Mouse (Mus musculus) midbrain, embryonic 10.5 days (tissue): ENCODE results near the gene Rap2c. TPM values are rescaled to one million over a fixed set of nuclear protein-coding genes. Genes with fewer than 3 reads are reported as not detected.
A peak's percentile ranks its signal among the peaks of the same experiment; 100 is the strongest.

Experiments used
- DNase-seq: peaks from one replicate; pipeline ENCODE4 v3.0.0-alpha.2; 2017; ENCODE audit warnings: low spot score
- H3K27ac ChIP-seq: fragments of 300-500 bp; sonication (generic); replicated peaks from 2 replicates; pipeline ENCODE4 v1.5.1; 2016; ENCODE audit warnings: mild to moderate bottlenecking
- H3K27me3 ChIP-seq: fragments of 300-500 bp; sonication (generic); 2 replicates; pipeline ENCODE4 v1.6.1; 2016; ENCODE audit warnings: low read depth, mild to moderate bottlenecking; ENCODE audit not compliant: poor library complexity, severe bottlenecking
- H3K36me3 ChIP-seq: fragments of 300-500 bp; sonication (generic); 2 replicates; pipeline ENCODE4 v1.6.1; 2016; ENCODE audit warnings: mild to moderate bottlenecking, moderate library complexity
- H3K4me1 ChIP-seq: fragments of 300-500 bp; sonication (generic); 2 replicates; pipeline ENCODE4 v1.6.1; 2016
- H3K4me3 ChIP-seq: fragments of 300-500 bp; sonication (generic); 2 replicates; pipeline ENCODE4 v1.5.1; 2016; ENCODE audit warnings: mild to moderate bottlenecking, moderate library complexity
- H3K9me3 ChIP-seq: fragments of 300-500 bp; sonication (generic); replicated peaks from 2 replicates; pipeline ENCODE4 v1.6.1; 2016; ENCODE audit warnings: mild to moderate bottlenecking
- whole genome bisulfite sequencing: fragments of 180-500 bp; shearing (Covaris S2); methylation state at CpG from one replicate; pipeline ENCODE4 v1.1.7; 2016; 5-methylcytosine and 5-hydroxymethylcytosine counted together
- polyA plus RNA-seq: library from polyadenylated mRNA; unstranded; fragments of >200 nt; fragmentation: Nextera tagmentation; extraction: Ambion mirVana; gene quantifications from 2 replicates; pipeline ENCODE4 v1.2.1, GENCODE M21; 2016

Rap2c gene
- polyA plus RNA-seq: 15.6 and 16.4 TPM in 2 replicates

- no peaks in the 10 kb centered on the region for H3K27me3 ChIP-seq
- peaks cover 21% of the 10 kb centered on the region for H3K36me3 ChIP-seq
- DNase-seq: peak; percentile 69
- peak within 1 kb of the TSS; percentile 65 for H3K4me3 ChIP-seq
- 0 out of 2 replicates have a peak, but pooled peaks cover 6% of the 10 kb centered on the region for H3K9me3 ChIP-seq
- no peaks in the 10 kb centered on the region for H3K4me1 ChIP-seq
- peak within 1 kb of the TSS; percentile 95 for H3K27ac ChIP-seq
- WGBS: 28% methylated on average over 22 of the region's 92 CpGs
Measured at GRCm38 (mm10) chrX:51017851-51018785, at the start of gene Rap2c. TSS of gene Rap2c (minus strand) at chrX:51018018.

GRCm38 (mm10) chrX:51066539-51067286 lies 48.9 kb upstream of the Rap2c start:
- Histone ChIP-seq H3K36me3 (no peaks in the 10 kb centered on the region), H3K9me3 (no peaks in the 10 kb centered on the region), H3K4me1 (no peaks in the 10 kb centered on the region), H3K27ac (no peak overlapping the region), H3K27me3 (0 out of 2 replicates have a peak, but pooled peaks cover 2% of the 10 kb centered on the region), H3K4me3 (no peak overlapping the region)
- DNase-seq: no peak
- 73% methylated on average over 11 of the region's 11 CpGs for WGBS

GRCm38 (mm10) chrX:51065773-51066172 lies 48.0 kb upstream of the Rap2c start:
- Histone ChIP-seq H3K4me1 (no peaks in the 10 kb centered on the region), H3K36me3 (no peaks in the 10 kb centered on the region), H3K27me3 (0 out of 2 replicates have a peak, but pooled peaks cover 2% of the 10 kb centered on the region), H3K4me3 (no peak overlapping the region), H3K9me3 (no peaks in the 10 kb centered on the region), H3K27ac (no peak overlapping the region)
- 25% methylated on average over 6 of the region's 6 CpGs for WGBS
- DNase-seq: peak; percentile 23

GRCm38 (mm10) chrX:51065158-51065664 lies 47.4 kb upstream of the Rap2c start:
- WGBS: 62% methylated on average over 6 of the region's 6 CpGs
- H3K36me3 ChIP-seq: no peaks in the 10 kb centered on the region
- no peaks in the 10 kb centered on the region for H3K9me3 ChIP-seq
- no peaks in the 10 kb centered on the region for H3K4me1 ChIP-seq
- 0 out of 2 replicates have a peak, but pooled peaks cover 2% of the 10 kb centered on the region for H3K27me3 ChIP-seq
- no peak for DNase-seq
- no peak overlapping the region for H3K4me3 ChIP-seq
- H3K27ac ChIP-seq: no peak overlapping the region

GRCm38 (mm10) chrX:51060220-51060619 lies 42.4 kb upstream of the Rap2c start:
- 65% methylated on average over 4 of the region's 4 CpGs for WGBS
- Histone ChIP-seq H3K9me3 (no peaks in the 10 kb centered on the region), H3K4me3 (no peak overlapping the region)

DNA sequence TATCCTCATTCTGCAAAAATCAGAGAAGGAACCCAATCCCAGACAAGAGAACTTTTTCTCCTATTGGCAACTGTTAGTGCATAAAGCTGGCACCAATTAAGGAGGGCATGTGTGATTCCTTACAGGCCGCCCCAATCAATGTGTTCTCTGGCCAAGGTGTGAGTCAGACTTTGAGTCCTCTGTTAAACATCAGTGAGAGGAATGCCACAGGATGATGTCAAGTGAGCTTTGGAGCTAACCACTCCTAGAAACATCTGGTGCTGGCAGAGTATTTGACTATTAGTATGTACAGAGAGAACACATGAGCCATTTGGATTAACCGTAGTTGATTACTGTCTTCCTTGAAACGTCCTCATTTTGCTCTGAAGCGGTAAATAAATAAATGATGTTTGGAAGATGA lies 40.9 kb upstream of the Rap2c start:
- no peaks in the 10 kb centered on the region for H3K9me3 ChIP-seq
- WGBS: 85% methylated on average over 4 of the region's 4 CpGs
- H3K27ac ChIP-seq: no peak overlapping the region

More at GRCm38 (mm10) chrX:51060220-51060619, 42.4 kb upstream of the Rap2c start:
- DNase-seq: no peak
- no peaks in the 10 kb centered on the region for H3K4me1 ChIP-seq
- 0 out of 2 replicates have a peak, but pooled peaks cover 2% of the 10 kb centered on the region for H3K27me3 ChIP-seq
- no peaks in the 10 kb centered on the region for H3K36me3 ChIP-seq
- H3K27ac ChIP-seq: no peak overlapping the region

GRCm38 (mm10) chrX:51058317-51058716 lies 40.5 kb upstream of the Rap2c start:
- no peak for DNase-seq
- Histone ChIP-seq H3K27ac (no peak overlapping the region), H3K4me3 (no peak overlapping the region), H3K27me3 (no peaks in the 10 kb centered on the region), H3K4me1 (no peaks in the 10 kb centered on the region), H3K36me3 (no peaks in the 10 kb centered on the region), H3K9me3 (no peaks in the 10 kb centered on the region)
- 93% methylated on average over 5 of the region's 5 CpGs for WGBS

More for the DNA sequence above, 40.9 kb upstream of the Rap2c start:
- H3K4me3 ChIP-seq: no peak overlapping the region
- H3K4me1 ChIP-seq: no peaks in the 10 kb centered on the region
- H3K36me3 ChIP-seq: no peaks in the 10 kb centered on the region
- no peak for DNase-seq
- 0 out of 2 replicates have a peak, but pooled peaks cover 1% of the 10 kb centered on the region for H3K27me3 ChIP-seq

GRCm38 (mm10) chrX:51051680-51052461 lies 34.1 kb upstream of the Rap2c start:
- H3K9me3 ChIP-seq: no peaks in the 10 kb centered on the region
- DNase-seq: no peak
- H3K36me3 ChIP-seq: no peaks in the 10 kb centered on the region
- H3K27ac ChIP-seq: no peak overlapping the region
- H3K27me3 ChIP-seq: no peaks in the 10 kb centered on the region
- no peaks in the 10 kb centered on the region for H3K4me1 ChIP-seq
- WGBS: 80% methylated on average over 3 of the region's 3 CpGs
- no peak overlapping the region for H3K4me3 ChIP-seq

DNA sequence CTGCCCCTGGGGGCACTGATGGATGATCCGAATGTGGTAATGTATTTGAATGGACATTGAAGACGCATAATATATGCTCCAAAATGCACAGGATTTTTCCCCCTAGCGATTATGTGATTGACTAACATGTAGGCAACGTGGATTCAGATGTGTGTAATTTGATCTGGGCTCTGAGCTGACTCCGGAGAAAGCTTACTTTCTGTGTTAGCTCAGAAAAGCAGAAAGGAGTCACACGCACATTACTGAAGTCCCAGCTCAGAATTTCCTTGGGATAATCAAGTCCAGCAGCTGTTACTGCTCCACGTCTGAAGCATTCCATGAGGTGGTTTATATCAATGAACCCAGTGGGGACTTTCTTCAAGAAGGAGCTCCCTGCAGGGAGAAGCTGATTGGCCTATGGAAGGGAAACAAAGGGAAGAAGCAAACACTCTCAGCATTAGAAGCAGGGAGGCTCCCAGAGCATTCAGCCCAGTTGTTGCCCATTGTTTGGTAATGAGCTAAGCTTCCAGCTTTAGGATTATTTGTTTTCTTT lies 17.9 kb upstream of the Rap2c start:
- no peaks in the 10 kb centered on the region for H3K36me3 ChIP-seq
- peaks cover 40% of the 10 kb centered on the region for H3K27me3 ChIP-seq
- H3K27ac ChIP-seq: no peak overlapping the region; the same call in 1 of the 2 replicates
- H3K4me1 ChIP-seq: peaks cover 14% of the 10 kb centered on the region
- H3K4me3 ChIP-seq: no peak overlapping the region
- WGBS: 24% methylated on average over 7 of the region's 7 CpGs
- DNase-seq: peak; percentile 22
- H3K9me3 ChIP-seq: no peaks in the 10 kb centered on the region

- H3K4me3 ChIP-seq: no peak overlapping the region
- peak; percentile 30 for DNase-seq
- H3K9me3 ChIP-seq: 0 out of 2 replicates have a peak, but pooled peaks cover 6% of the 10 kb centered on the region
- H3K27me3 ChIP-seq: no peaks in the 10 kb centered on the region
- H3K4me1 ChIP-seq: no peaks in the 10 kb centered on the region
- 41% methylated on average over 2 of the region's 2 CpGs for WGBS
- 0 out of 2 replicates have a peak, but pooled peaks cover 7% of the 10 kb centered on the region for H3K36me3 ChIP-seq
- no peak overlapping the region for H3K27ac ChIP-seq
Measured at GRCm38 (mm10) chrX:51019884-51020283, 2.1 kb upstream of the Rap2c start.

DNA sequence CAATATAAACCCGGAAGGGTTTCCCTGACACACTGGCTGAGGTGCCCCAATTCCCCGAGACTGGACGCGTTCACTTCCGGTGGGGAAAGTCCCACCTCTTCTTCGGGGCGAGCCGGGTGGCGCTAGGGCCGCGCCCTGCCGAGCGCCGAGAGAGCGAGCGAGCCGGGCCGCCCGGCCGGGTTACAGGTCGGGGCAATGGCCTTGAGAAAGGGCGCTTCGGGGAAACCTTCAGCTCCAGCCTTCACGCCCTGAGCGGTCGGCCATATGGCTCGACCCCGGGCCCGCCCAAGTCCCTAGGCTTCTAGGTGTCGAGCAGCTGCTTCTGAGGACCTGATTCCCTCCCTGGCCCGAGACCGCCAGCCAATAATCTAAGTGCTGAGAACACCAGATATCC lies 965 bp upstream of the Rap2c start:
- Histone ChIP-seq H3K27ac (peak overlapping the region; percentile 95), H3K4me3 (peak overlapping the region; percentile 65), H3K27me3 (no peaks in the 10 kb centered on the region), H3K4me1 (no peaks in the 10 kb centered on the region), H3K36me3 (peaks cover 17% of the 10 kb centered on the region), H3K9me3 (0 out of 2 replicates have a peak, but pooled peaks cover 6% of the 10 kb centered on the region)
- DNase-seq: peak; percentile 72
- WGBS: 22% methylated on average over 20 of the region's 32 CpGs
